Mouse (Mus musculus) embryonic facial prominence, embryonic 11.5 days (tissue): ENCODE data around the gene Egr4. TPM values are rescaled to one million over a fixed set of nuclear protein-coding genes. Genes with fewer than 3 reads are reported as not detected.

ENCODE experiments used
- ATAC-seq: fragments of 200-750 bp; cut with Nextera tagmentation; replicated peaks from 2 replicates; pipeline ENCODE4 v1.8.0; 2017; ENCODE audit warnings: low read depth; ENCODE audit not compliant: insufficient number of reproducible peaks, low FRiP score, low TSS enrichment
- DNase-seq: peaks from one replicate; pipeline ENCODE4 v3.0.0-alpha.2; 2015; ENCODE audit warnings: low spot score
- H3K27ac ChIP-seq: fragments of 300-500 bp; sonication (generic); replicated peaks from 2 replicates; pipeline ENCODE4 v1.5.1; 2014; ENCODE audit warnings: mild to moderate bottlenecking, low read depth, low read length, control low read depth
- H3K27me3 ChIP-seq: fragments of 300-500 bp; sonication (generic); 2 replicates; pipeline ENCODE4 v1.6.1; 2014; ENCODE audit warnings: mild to moderate bottlenecking, low read length, moderate library complexity, mixed read lengths; ENCODE audit not compliant: control insufficient read depth, insufficient read depth
- H3K36me3 ChIP-seq: fragments of 300-500 bp; sonication (generic); replicated peaks from 2 replicates; pipeline ENCODE4 v1.6.1; 2014; ENCODE audit warnings: low read depth, mild to moderate bottlenecking, low read length, moderate library complexity, mixed read lengths; ENCODE audit not compliant: control insufficient read depth, insufficient read depth
- H3K4me1 ChIP-seq: fragments of 300-500 bp; sonication (generic); 2 replicates; pipeline ENCODE4 v1.6.1; 2014; ENCODE audit warnings: low read length, mixed read lengths; ENCODE audit not compliant: control insufficient read depth, insufficient read depth
- H3K4me2 ChIP-seq: fragments of 300-500 bp; sonication (generic); 2 replicates; pipeline ENCODE4 v1.6.1; 2014; ENCODE audit warnings: low read depth, mild to moderate bottlenecking, control low read depth, low read length, moderate library complexity
- H3K4me3 ChIP-seq: fragments of 300-500 bp; sonication (generic); 2 replicates; pipeline ENCODE4 v1.5.1; 2014; ENCODE audit warnings: low read depth, low read length, control low read depth
- H3K9ac ChIP-seq: fragments of 300-500 bp; sonication (generic); replicated peaks from 2 replicates; pipeline ENCODE4 v1.6.1; 2014; ENCODE audit warnings: mild to moderate bottlenecking, control low read depth, low read length
- H3K9me3 ChIP-seq: fragments of 300-500 bp; sonication (generic); replicated peaks from 2 replicates; pipeline ENCODE4 v1.6.1; 2016; ENCODE audit warnings: mild to moderate bottlenecking, low read length, inconsistent platforms, mixed read lengths; ENCODE audit not compliant: control insufficient read depth
- WGBS: fragments of 180-500 bp; shearing (Covaris S2); extraction: QIAGEN DNeasy Blood & Tissue Kit; methylation state at CpG from one replicate; pipeline ENCODE4 v1.1.7; 2014; 5-methylcytosine and 5-hydroxymethylcytosine counted together
- polyA plus RNA-seq: library from polyadenylated mRNA; unstranded; fragments of >200 nt; fragmentation: Nextera tagmentation; extraction: Ambion mirVana; gene quantifications from 2 replicates; pipeline ENCODE4 v1.2.1, GENCODE M21; 2014

Egr4 gene
- polyA plus RNA-seq, 1 experiment from 2014 or later: not detected

GRCm38 (mm10) chr6:85515941-85516340 is 2.6 kb upstream of the Egr4 start:
- Histone ChIP-seq H3K27me3 (peaks cover 39% of the 10 kb centered on the region), H3K9ac (no peak overlapping the region), H3K27ac (no peak overlapping the region), H3K4me2 (no peak overlapping the region), H3K4me3 (no peak overlapping the region), H3K36me3 (no peaks in the 10 kb centered on the region), H3K9me3 (no peaks in the 10 kb centered on the region), H3K4me1 (peaks cover 4% of the 10 kb centered on the region)
- 82% methylated on average over 4 of the region's 4 CpGs for WGBS
- no peak for DNase-seq
- no peak for ATAC-seq

GRCm38 (mm10) chr6:85512577-85513530 is 535 bp downstream of the Egr4 start:
- Histone ChIP-seq H3K36me3 (no peaks in the 10 kb centered on the region), H3K9ac (no peak overlapping the region), H3K4me1 (peaks cover 4% of the 10 kb centered on the region), H3K9me3 (no peaks in the 10 kb centered on the region), H3K27ac (no peak overlapping the region), H3K4me3 (peak overlapping the region; percentile 36), H3K4me2 (peak overlapping the region; percentile 76), H3K27me3 (peaks cover 51% of the 10 kb centered on the region)
- WGBS: 1% methylated on average over 78 of the region's 90 CpGs
- no peak; the same call in 1 of the 2 replicates for ATAC-seq
- DNase-seq: peak; percentile 22

- Histone ChIP-seq H3K4me2 (peak overlapping the region; percentile 57), H3K4me1 (peaks cover 4% of the 10 kb centered on the region), H3K9me3 (no peaks in the 10 kb centered on the region), H3K36me3 (no peaks in the 10 kb centered on the region), H3K9ac (no peak overlapping the region), H3K27ac (no peak overlapping the region), H3K4me3 (peak overlapping the region; percentile 27), H3K27me3 (peaks cover 51% of the 10 kb centered on the region)
- under 1% methylated on average over 30 of the region's 36 CpGs for WGBS
- ATAC-seq: 0 out of 2 replicates have a peak, but pooled peaks have one; percentile 22
- no peak for DNase-seq
These were observed 1.3 kb downstream of the Egr4 start for GRCm38 (mm10) chr6:85512056-85512440.

- Histone ChIP-seq H3K4me3 (peak overlapping the region; percentile 27), H3K27me3 (peaks cover 51% of the 10 kb centered on the region), H3K9me3 (no peaks in the 10 kb centered on the region), H3K9ac (no peak overlapping the region), H3K36me3 (no peaks in the 10 kb centered on the region), H3K27ac (no peak overlapping the region), H3K4me1 (peaks cover 4% of the 10 kb centered on the region), H3K4me2 (peak overlapping the region; percentile 57)
- DNase-seq: peak; percentile 70
- ATAC-seq: no peak
- WGBS: under 1% methylated on average over 70 of the region's 88 CpGs
These were observed 1.9 kb downstream of the Egr4 start for GRCm38 (mm10) chr6:85511286-85512055.

GRCm38 (mm10) chr6:85510476-85510875 is 2.9 kb downstream of the Egr4 start:
- H3K27me3 ChIP-seq: peaks cover 51% of the 10 kb centered on the region
- peak; percentile 81 for DNase-seq
- 1% methylated on average over 6 of the region's 6 CpGs for WGBS
- no peak overlapping the region for H3K9ac ChIP-seq
- H3K9me3 ChIP-seq: no peaks in the 10 kb centered on the region
- no peak overlapping the region for H3K27ac ChIP-seq
- no peaks in the 10 kb centered on the region for H3K36me3 ChIP-seq
- H3K4me3 ChIP-seq: no peak overlapping the region
- ATAC-seq: no peak
- peaks cover 4% of the 10 kb centered on the region for H3K4me1 ChIP-seq
- H3K4me2 ChIP-seq: no peak overlapping the region

GRCm38 (mm10) chr6:85508602-85509001 is 4.8 kb downstream of the Egr4 start:
- H3K27ac ChIP-seq: no peak overlapping the region
- no peaks in the 10 kb centered on the region for H3K9me3 ChIP-seq
- H3K4me2 ChIP-seq: no peak overlapping the region
- H3K9ac ChIP-seq: no peak overlapping the region
- H3K36me3 ChIP-seq: no peaks in the 10 kb centered on the region
- peaks cover 4% of the 10 kb centered on the region for H3K4me1 ChIP-seq
- 43% methylated on average over 5 of the region's 5 CpGs for WGBS
- H3K4me3 ChIP-seq: no peak overlapping the region
- no peak for DNase-seq
- peaks cover 41% of the 10 kb centered on the region for H3K27me3 ChIP-seq
- ATAC-seq: no peak

- no peak overlapping the region for H3K27ac ChIP-seq
- no peaks in the 10 kb centered on the region for H3K9me3 ChIP-seq
- H3K4me3 ChIP-seq: no peak overlapping the region
- no peaks in the 10 kb centered on the region; the same call in 1 of the 2 replicates for H3K4me1 ChIP-seq
- no peak overlapping the region for H3K9ac ChIP-seq
- no peak overlapping the region for H3K4me2 ChIP-seq
- 74% methylated on average over 2 of the region's 2 CpGs for WGBS
- H3K36me3 ChIP-seq: no peaks in the 10 kb centered on the region
- peaks cover 6% of the 10 kb centered on the region for H3K27me3 ChIP-seq
- no peak for DNase-seq
- no peak for ATAC-seq
These were observed 8.5 kb downstream of the Egr4 start for GRCm38 (mm10) chr6:85504908-85505307.
